Mouse (Mus musculus) hindbrain, embryonic 16.5 days (tissue): ENCODE results near the gene Pyy. TPM values are rescaled to one million over a fixed set of nuclear protein-coding genes. Genes with fewer than 3 reads are reported as not detected.

Source experiments
- ATAC-seq: fragments of 200-750 bp; cut with Nextera tagmentation; 2 replicates; pipeline ENCODE4 v1.8.0; 2017; ENCODE audit warnings: moderate TSS enrichment, moderate library complexity
- H3K27ac ChIP-seq: fragments of 300-500 bp; sonication (generic); 2 replicates; pipeline ENCODE4 v1.5.1; 2014; ENCODE audit warnings: low read depth, mild to moderate bottlenecking, control low read depth, low read length, moderate library complexity
- H3K27me3 ChIP-seq: fragments of 300-500 bp; sonication (generic); replicated peaks from 2 replicates; pipeline ENCODE4 v1.6.1; 2014; ENCODE audit warnings: low read length; ENCODE audit not compliant: control insufficient read depth, insufficient read depth
- H3K36me3 ChIP-seq: fragments of 300-500 bp; sonication (generic); 2 replicates; pipeline ENCODE4 v1.6.1; 2014; ENCODE audit warnings: mild to moderate bottlenecking, low read length, moderate library complexity, mixed read lengths; ENCODE audit not compliant: control insufficient read depth, insufficient read depth
- H3K4me1 ChIP-seq: fragments of 300-500 bp; sonication (generic); 2 replicates; pipeline ENCODE4 v1.6.1; 2014; ENCODE audit warnings: low read depth, low read length; ENCODE audit not compliant: control insufficient read depth, insufficient read depth
- H3K4me2 ChIP-seq: fragments of 300-500 bp; sonication (generic); 2 replicates; pipeline ENCODE4 v1.6.1; 2014; ENCODE audit warnings: mild to moderate bottlenecking, low read length, control low read depth, moderate library complexity
- H3K4me3 ChIP-seq: fragments of 300-500 bp; sonication (generic); 2 replicates; pipeline ENCODE4 v1.5.1; 2014; ENCODE audit warnings: mild to moderate bottlenecking, low read length, control low read depth, moderate library complexity
- H3K9ac ChIP-seq: fragments of 300-500 bp; sonication (generic); 2 replicates; pipeline ENCODE4 v1.6.1; 2014; ENCODE audit warnings: low read depth, mild to moderate bottlenecking, control low read depth, low read length, moderate library complexity
- H3K9me3 ChIP-seq: fragments of 300-500 bp; sonication (generic); 2 replicates; pipeline ENCODE4 v1.6.1; 2014; ENCODE audit warnings: mild to moderate bottlenecking, low read length, moderate library complexity; ENCODE audit not compliant: control insufficient read depth
- WGBS: fragments of 180-500 bp; shearing (Covaris S2); extraction: QIAGEN DNeasy Blood & Tissue Kit; methylation state at CpG from one replicate; pipeline ENCODE4 v1.1.7; 2014; 5-methylcytosine and 5-hydroxymethylcytosine counted together
- polyA plus RNA-seq: library from polyadenylated mRNA; unstranded; fragments of >200 nt; fragmentation: Nextera tagmentation; extraction: Ambion mirVana; gene quantifications from 2 replicates; pipeline ENCODE4 v1.2.1, GENCODE M21; 2015

The Pyy gene
- polyA plus RNA-seq, 1 experiment from 2014 or later: 3.4 TPM

GRCm38 (mm10) chr11:102142355-102142754 is 34.7 kb upstream of the Pyy start:
- H3K27me3 ChIP-seq: peaks cover 36% of the 10 kb centered on the region
- ATAC-seq: no peak
- no peak overlapping the region for H3K4me2 ChIP-seq
- no peak overlapping the region for H3K9ac ChIP-seq
- peaks cover 11% of the 10 kb centered on the region for H3K4me1 ChIP-seq
- H3K9me3 ChIP-seq: no peaks in the 10 kb centered on the region
- H3K4me3 ChIP-seq: no peak overlapping the region
- WGBS: 59% methylated on average over 7 of the region's 7 CpGs
- H3K36me3 ChIP-seq: no peaks in the 10 kb centered on the region
- no peak overlapping the region for H3K27ac ChIP-seq

GRCm38 (mm10) chr11:102140508-102140907 is 32.9 kb upstream of the Pyy start:
- H3K9ac ChIP-seq: no peak overlapping the region
- peaks cover 5% of the 10 kb centered on the region for H3K4me1 ChIP-seq
- no peak overlapping the region for H3K4me3 ChIP-seq
- no peak for ATAC-seq
- WGBS: under 1% methylated on average over 5 of the region's 5 CpGs
- no peak overlapping the region for H3K27ac ChIP-seq
- H3K27me3 ChIP-seq: peaks cover 21% of the 10 kb centered on the region
- H3K4me2 ChIP-seq: no peak overlapping the region
- no peaks in the 10 kb centered on the region for H3K9me3 ChIP-seq
- no peaks in the 10 kb centered on the region for H3K36me3 ChIP-seq

GRCm38 (mm10) chr11:102138447-102138740 is 30.8 kb upstream of the Pyy start:
- no peak overlapping the region for H3K27ac ChIP-seq
- H3K4me2 ChIP-seq: peak overlapping the region; percentile 67
- H3K9ac ChIP-seq: peak overlapping the region; percentile 46
- WGBS: 0% methylated on average over 18 of the region's 18 CpGs
- no peaks in the 10 kb centered on the region for H3K36me3 ChIP-seq
- H3K27me3 ChIP-seq: peaks cover 9% of the 10 kb centered on the region; the same call in 1 of the 2 replicates
- H3K4me3 ChIP-seq: peak overlapping the region; percentile 27
- 0 out of 2 replicates have a peak, but pooled peaks cover 3% of the 10 kb centered on the region for H3K4me1 ChIP-seq
- no peaks in the 10 kb centered on the region for H3K9me3 ChIP-seq
- ATAC-seq: peak; percentile 34; the same call in 1 of the 2 replicates

- peaks cover 7% of the 10 kb centered on the region; the same call in 1 of the 2 replicates for H3K27me3 ChIP-seq
- no peak overlapping the region for H3K27ac ChIP-seq
- no peaks in the 10 kb centered on the region for H3K36me3 ChIP-seq
- WGBS: 42% methylated on average over 13 of the region's 13 CpGs
- no peaks in the 10 kb centered on the region for H3K9me3 ChIP-seq
- peak overlapping the region; percentile 46 for H3K9ac ChIP-seq
- 0 out of 2 replicates have a peak, but pooled peaks cover 3% of the 10 kb centered on the region for H3K4me1 ChIP-seq
- H3K4me3 ChIP-seq: peak overlapping the region; percentile 27
- H3K4me2 ChIP-seq: peak overlapping the region; percentile 67
- peak; percentile 42; the same call in 1 of the 2 replicates for ATAC-seq
Measured at GRCm38 (mm10) chr11:102137625-102138446, 30.2 kb upstream of the Pyy start.

- H3K4me2 ChIP-seq: no peak overlapping the region
- H3K9me3 ChIP-seq: no peaks in the 10 kb centered on the region
- no peaks in the 10 kb centered on the region for H3K36me3 ChIP-seq
- H3K4me1 ChIP-seq: 0 out of 2 replicates have a peak, but pooled peaks cover 3% of the 10 kb centered on the region
- H3K27ac ChIP-seq: no peak overlapping the region
- ATAC-seq: no peak
- H3K4me3 ChIP-seq: no peak overlapping the region
- WGBS: 8% methylated on average over 4 of the region's 4 CpGs
- H3K9ac ChIP-seq: no peak overlapping the region
- peaks cover 7% of the 10 kb centered on the region; the same call in 1 of the 2 replicates for H3K27me3 ChIP-seq
Measured at GRCm38 (mm10) chr11:102134516-102134915, 26.9 kb upstream of the Pyy start.

GRCm38 (mm10) chr11:102117386-102117785 is 9.8 kb upstream of the Pyy start:
- no peaks in the 10 kb centered on the region for H3K9me3 ChIP-seq
- no peaks in the 10 kb centered on the region for H3K4me1 ChIP-seq
- H3K36me3 ChIP-seq: no peaks in the 10 kb centered on the region
- no peak overlapping the region for H3K4me2 ChIP-seq
- peaks cover 3% of the 10 kb centered on the region; the same call in 1 of the 2 replicates for H3K27me3 ChIP-seq
- H3K4me3 ChIP-seq: no peak overlapping the region
- 87% methylated on average over 6 of the region's 6 CpGs for WGBS
- H3K27ac ChIP-seq: no peak overlapping the region
- no peak overlapping the region for H3K9ac ChIP-seq
- ATAC-seq: no peak

- H3K9me3 ChIP-seq: no peaks in the 10 kb centered on the region
- H3K4me3 ChIP-seq: no peak overlapping the region
- no peaks in the 10 kb centered on the region for H3K36me3 ChIP-seq
- no peak overlapping the region for H3K9ac ChIP-seq
- no peak overlapping the region for H3K27ac ChIP-seq
- H3K4me1 ChIP-seq: no peaks in the 10 kb centered on the region
- H3K27me3 ChIP-seq: peaks cover 3% of the 10 kb centered on the region; the same call in 1 of the 2 replicates
- 84% methylated on average over 8 of the region's 8 CpGs for WGBS
- no peak for ATAC-seq
- H3K4me2 ChIP-seq: no peak overlapping the region
Measured at GRCm38 (mm10) chr11:102116241-102116640, 8.6 kb upstream of the Pyy start.

GRCm38 (mm10) chr11:102111576-102111975 is 3.9 kb upstream of the Pyy start:
- WGBS: 86% methylated on average over 5 of the region's 5 CpGs

GRCm38 (mm10) chr11:102106911-102107310 is 721 bp downstream of the Pyy start:
- Histone ChIP-seq H3K4me3 (no peak overlapping the region), H3K4me2 (peak overlapping the region; percentile 12; the same call in 1 of the 2 replicates)
- 2% methylated on average over 19 of the region's 21 CpGs for WGBS

More at GRCm38 (mm10) chr11:102111576-102111975, 3.9 kb upstream of the Pyy start:
- no peaks in the 10 kb centered on the region for H3K36me3 ChIP-seq
- no peak overlapping the region for H3K4me2 ChIP-seq
- ATAC-seq: no peak
- no peak overlapping the region for H3K9ac ChIP-seq
- H3K4me1 ChIP-seq: peaks cover 3% of the 10 kb centered on the region
- H3K4me3 ChIP-seq: no peak overlapping the region
- peaks cover 28% of the 10 kb centered on the region for H3K27me3 ChIP-seq
- H3K9me3 ChIP-seq: no peaks in the 10 kb centered on the region
- H3K27ac ChIP-seq: no peak overlapping the region

More at GRCm38 (mm10) chr11:102106911-102107310, 721 bp downstream of the Pyy start:
- Histone ChIP-seq H3K4me1 (peaks cover 3% of the 10 kb centered on the region), H3K27ac (no peak overlapping the region), H3K27me3 (peaks cover 49% of the 10 kb centered on the region), H3K9ac (no peak overlapping the region), H3K9me3 (no peaks in the 10 kb centered on the region), H3K36me3 (no peaks in the 10 kb centered on the region)
- ATAC-seq: no peak
